Mouse (Mus musculus): ENCODE data around the gene Cemip. TPM values are rescaled to one million over a fixed set of nuclear protein-coding genes. Genes with fewer than 3 reads are reported as not detected.

Gene Cemip
- total RNA-seq, 2 experiments from 2014 or later = 29.6 to 32.6 TPM

DNA sequence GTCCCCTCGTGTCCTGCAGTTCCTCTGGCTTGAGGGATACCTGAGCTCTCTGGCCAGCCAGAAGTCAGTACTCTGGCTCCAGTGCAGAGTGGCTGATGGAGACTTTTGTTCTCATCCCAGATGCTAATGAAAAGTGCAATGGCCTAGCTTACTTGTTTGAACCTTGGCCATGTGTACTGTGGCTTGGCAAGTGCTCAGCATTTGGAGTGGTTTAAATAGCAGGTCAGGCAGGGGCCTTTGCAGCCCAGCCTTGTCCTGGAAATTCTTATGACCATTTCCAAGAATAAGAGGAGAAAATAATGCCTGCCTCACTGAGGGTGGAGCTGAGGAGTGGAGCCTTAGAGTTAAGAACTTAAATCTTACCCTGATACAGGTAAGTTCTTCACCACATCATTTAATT, 43.6 kb downstream of the Cemip start:
- DNase-seq (ENCODE audit: extremely low spot score in 1 of 2, low spot score in 2 of 2) = no peak

DNA sequence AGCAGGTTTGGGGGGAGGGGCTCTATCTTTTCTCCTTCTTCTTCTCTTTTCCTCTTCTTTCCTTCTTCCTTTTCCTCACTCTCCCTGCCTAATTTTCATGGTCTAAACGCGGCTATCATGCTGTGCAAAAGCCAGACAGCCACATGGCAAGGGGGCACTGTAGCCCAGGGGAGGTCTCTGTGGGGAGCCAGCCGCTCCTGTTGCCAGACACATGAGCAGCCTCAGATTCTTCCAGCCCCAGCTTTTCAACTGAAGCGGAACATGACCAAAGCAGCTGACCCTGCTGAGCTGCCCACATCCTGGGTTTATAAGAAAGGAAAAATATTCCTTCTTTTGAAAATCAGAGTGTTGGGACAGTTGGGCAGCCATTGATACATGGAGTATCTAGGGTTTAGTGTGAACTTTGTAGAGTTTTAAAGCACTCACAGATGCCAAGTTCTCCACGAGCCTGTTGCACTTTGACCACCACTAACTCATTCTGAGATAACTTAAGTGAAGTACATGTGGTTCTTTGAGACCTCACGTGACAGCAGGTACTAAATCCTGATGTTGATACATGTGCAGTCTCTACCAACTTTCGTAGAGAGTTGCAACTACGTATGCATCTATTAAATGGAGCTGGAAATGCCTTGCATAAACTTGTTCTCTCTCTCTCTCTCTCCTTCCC, 46.3 kb downstream of the Cemip start:
- intact Hi-C loops (cut with DNase I) = no loop called here
- no peak for DNase-seq (ENCODE audit: extremely low spot score in 1 of 2, low spot score in 2 of 2)

More for the DNA sequence above, 43.6 kb downstream of the Cemip start:
- intact Hi-C loops (cut with DNase I) = no loop called here

DNA sequence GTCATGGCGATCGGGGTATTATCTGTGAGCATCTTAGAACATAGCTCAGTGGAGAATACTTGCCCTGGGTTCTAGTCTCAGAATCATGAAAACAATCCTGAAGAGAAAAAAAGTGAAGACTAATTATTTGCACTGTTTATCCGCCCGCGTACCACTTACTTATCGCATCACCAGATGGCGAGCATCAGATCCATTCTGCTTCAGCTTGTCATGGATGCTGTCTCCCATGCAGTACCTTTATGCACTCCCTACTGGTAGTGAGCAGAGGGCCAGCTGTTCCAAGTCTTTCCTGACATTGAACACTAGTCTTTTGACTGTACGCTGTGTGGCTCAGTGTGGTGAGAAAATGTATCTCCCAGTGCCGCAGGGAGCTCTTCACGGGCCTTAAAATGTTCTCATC, 47.7 kb downstream of the Cemip start:
- DNase-seq (ENCODE audit: extremely low spot score in 1 of 2, low spot score in 2 of 2) = no peak
- intact Hi-C loops (cut with DNase I) = no loop called here

DNA sequence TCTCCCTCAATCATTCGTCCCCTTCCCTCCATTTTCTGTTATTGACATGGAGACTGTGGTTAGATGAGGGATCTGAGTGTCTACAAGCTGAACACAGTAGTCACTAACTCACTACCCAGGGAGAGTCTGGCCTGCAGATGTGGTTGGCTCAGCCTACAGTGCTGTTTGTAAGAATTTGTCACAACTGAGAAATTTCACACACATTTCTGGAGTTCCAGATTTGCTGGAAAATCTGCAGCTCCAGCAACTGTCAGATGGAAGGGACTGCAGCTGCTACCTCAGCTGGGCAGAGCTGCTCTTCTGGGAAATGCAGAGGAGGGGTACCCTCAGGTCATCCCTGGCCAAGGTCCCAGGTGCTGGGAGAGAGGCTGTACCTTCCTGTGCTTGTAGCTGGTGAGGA, 53.5 kb downstream of the Cemip start:
- DNase-seq (ENCODE audit: extremely low spot score in 1 of 2, low spot score in 2 of 2) = no peak
- intact Hi-C loops (cut with DNase I) = no loop called here

DNA sequence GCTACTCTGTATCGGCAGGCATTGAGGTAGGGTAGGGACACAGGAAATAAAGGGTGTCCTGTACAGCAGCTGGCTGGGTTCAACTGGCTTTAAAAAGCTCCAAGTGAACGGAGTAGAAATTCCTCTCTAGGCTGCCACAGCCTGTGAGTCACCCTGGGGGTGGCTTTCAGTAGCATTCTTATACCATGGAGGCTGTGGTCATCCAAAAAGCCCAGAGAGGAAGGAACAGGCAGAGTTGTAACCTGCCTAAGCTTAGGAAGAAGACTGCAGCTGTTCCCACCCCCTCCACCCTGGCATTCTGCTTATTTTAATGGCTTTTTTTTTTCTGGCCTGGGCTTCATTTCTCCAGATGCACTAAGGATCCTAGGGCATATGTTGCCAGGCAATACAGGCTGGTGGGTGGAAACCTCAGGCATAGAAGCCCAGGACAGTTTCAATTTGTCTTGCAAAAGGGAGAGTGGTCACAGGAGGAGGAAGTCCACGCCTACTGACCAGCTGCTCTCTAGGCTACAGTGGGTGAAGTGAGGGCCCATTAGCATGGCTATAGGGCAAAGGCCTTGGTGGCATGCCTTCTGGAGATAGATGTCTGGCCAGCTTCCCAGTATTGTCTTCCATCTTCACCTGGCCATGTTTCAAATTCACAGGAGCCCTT, 57.1 kb downstream of the Cemip start:
- DNase-seq (ENCODE audit: extremely low spot score in 1 of 2, low spot score in 2 of 2) = no peak
- intact Hi-C loops (cut with DNase I) = no loop called here

DNA sequence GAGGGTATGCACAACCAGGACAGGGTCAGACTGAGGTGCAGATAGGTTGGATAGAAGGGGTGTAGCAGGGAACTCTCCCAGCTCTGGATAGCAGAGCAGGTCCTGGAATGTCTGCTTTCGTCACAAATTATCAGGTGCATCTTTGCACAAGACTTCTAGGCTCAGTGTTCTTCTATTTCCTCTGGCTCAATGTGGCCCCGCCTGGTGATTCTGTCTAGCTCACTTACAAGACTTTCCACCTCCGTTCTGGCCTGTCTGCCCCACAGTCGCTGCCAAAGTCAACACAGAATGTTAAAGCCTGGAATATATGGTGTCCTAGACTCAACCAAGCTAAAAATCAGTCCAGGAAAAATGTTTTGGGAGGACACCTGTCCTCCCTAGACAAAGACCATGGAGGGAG, 57.9 kb downstream of the Cemip start:
- no peak for DNase-seq (ENCODE audit: extremely low spot score in 1 of 2, low spot score in 2 of 2)
- intact Hi-C loops (cut with DNase I) = no loop called here

DNA sequence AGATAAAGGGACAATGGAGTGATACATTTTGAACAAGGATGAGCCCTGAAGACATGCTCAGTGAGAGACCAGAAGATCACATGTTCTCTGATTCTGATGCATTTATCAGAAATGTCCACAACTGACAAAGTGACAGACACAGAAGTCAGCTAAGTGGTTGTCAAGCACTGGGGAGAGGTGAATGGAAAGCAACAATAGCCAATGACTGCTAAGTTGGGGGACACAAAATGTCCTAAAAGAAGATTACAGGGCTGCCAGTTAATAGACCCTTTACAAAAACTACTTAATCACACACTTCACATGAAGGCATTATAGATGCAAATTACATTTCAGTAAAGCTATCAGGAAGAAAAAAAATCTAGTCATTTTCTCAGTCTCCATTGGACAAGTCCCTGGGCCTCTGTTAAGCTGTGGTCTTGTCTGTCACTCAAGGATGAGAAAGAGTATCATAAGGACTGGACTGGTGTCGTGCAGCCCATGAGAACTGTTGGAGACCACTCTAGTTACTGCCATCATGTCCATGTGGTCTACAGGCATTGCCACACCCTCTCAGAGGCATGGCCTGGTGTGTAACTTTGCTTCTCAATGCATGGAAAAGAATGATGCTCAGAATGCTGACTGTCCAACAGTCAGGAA, 59.2 kb downstream of the Cemip start:
- intact Hi-C loops (cut with DNase I) = no loop called here
- DNase-seq (ENCODE audit: extremely low spot score in 1 of 2, low spot score in 2 of 2) = no peak

DNA sequence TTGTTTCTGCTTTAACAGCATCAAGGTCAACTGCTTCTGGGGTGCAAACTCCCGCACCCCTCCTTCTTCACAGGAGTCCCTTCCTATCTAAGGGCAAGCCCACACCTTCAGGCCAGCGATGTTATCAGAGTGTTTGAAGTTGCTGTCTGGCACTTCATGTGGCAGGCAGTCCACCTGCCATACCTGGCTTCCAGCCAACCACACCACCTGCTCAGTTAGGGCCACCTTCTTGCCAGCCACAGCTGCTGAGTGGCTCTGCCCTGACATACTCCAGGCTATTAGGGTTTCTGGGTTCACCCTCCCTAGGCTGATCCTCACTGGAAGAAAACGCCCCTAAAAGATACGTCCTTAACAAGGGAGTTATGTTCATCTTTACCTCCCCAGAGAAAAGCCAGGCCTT, 60.2 kb downstream of the Cemip start:
- DNase-seq (ENCODE audit: extremely low spot score in 1 of 2, low spot score in 2 of 2) = no peak
- intact Hi-C loops (cut with DNase I) = no loop called here

DNA sequence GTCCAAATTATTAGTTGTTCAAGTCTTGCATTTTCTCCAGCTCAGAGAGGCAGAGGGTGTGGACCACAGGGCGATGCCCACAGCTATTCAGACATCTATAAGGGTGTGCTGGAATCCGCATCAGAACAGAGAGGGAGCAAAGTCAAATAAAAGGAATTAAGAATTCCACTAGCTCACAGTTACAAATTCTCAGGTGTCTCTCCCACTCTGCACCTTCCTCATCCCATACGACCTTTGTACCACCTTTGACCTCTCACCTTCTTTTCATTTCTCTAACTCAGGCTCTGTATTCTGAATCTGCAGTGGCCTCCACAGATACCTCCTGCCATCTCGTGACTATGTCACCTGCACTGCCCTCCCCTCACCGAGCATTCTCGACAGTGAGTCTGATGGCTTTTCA, 62.8 kb downstream of the Cemip start:
- no peak for DNase-seq (ENCODE audit: extremely low spot score in 1 of 2, low spot score in 2 of 2)
- intact Hi-C loops (cut with DNase I) = no loop called here

DNA sequence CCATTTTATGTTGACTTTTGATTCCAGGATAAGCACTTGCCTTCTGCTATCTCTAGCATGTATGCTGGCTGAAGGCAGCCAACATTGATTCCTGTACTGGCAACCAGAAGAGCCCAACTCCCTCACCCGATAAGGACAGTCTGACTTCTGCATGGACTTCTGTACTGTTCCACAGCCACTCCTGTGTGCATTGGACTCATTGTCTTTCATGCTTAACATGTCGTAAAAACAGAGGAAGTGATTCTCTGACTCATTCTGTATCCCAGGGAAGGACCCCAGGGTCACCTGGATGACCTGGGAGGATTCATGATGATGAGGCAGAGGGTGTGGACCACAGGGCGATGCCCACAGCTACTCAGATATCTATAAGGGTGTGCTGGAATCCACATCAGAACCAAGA, 63.8 kb downstream of the Cemip start:
- intact Hi-C loops (cut with DNase I) = no loop called here
- no peak for DNase-seq (ENCODE audit: extremely low spot score in 1 of 2, low spot score in 2 of 2)

DNA sequence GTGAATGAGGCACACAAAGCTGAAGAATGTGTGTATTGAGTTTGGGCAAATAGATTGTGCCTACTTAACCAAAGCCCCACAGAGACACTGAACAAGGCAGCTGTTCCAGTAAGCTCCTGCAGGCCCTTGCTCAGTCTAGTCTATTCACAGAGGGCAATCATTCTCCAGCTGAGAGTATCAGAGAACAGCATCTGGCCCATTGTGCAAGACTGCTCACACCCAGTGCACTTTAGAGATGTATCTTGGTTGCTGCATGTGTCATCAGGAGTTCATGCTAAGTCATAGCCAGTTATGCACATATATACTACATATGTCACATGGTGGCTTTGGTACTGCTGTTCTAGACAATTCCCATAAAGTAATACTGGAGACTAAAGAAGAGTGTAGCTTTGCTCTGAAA, 66.9 kb downstream of the Cemip start:
- DNase-seq (ENCODE audit: extremely low spot score in 1 of 2, low spot score in 2 of 2) = no peak
- intact Hi-C loops (cut with DNase I) = no loop called here

DNA sequence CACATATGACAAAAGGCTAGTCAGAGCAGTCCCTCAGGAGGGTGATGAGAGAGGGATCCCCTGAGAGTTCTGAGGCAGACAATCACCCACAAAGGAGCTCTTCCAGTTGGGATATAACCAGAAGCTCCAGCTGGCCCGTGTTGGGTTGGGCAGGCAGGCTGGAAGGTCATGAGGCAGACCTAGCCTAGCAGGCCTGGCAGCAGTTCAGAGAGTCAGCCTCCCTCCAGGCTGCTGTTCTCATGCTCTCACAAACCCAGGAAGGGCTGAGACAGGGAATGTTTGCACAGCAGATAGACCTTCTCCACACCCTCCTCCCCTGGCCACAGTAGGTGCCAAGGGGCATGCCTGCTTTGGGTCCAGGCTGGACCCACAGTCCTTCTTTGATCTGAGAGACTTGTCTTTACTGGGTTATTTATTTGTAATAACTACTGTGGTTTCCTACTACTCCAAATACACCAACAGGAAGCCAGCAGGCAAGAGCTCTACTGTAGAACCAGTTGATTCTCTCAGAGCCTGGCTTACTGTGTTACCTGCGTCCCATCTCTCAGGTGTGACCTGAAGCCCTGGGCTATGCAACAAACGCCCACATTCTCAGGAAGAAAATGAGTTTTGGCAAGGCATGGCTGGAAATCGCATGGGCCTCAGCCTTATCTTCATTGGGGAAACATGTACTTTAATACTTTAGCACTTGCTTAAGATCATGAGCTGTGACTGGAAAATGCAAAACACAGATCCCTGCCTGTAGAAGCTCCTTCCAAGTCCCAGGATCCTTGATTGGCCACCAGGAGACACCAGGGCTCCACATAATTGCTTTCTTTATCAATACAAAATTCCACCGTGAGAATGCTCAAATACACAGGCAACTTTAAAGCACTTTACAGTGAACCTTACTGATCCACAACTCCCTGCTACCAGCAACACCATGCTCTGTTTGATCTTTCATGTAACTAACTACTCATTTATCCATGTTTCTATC, 67.7 kb downstream of the Cemip start:
- peak in 1 of 2 experiments; percentile 76 for DNase-seq (ENCODE audit: extremely low spot score in 1 of 2, low spot score in 2 of 2)
- intact Hi-C loops (cut with DNase I) = no loop called here

DNA sequence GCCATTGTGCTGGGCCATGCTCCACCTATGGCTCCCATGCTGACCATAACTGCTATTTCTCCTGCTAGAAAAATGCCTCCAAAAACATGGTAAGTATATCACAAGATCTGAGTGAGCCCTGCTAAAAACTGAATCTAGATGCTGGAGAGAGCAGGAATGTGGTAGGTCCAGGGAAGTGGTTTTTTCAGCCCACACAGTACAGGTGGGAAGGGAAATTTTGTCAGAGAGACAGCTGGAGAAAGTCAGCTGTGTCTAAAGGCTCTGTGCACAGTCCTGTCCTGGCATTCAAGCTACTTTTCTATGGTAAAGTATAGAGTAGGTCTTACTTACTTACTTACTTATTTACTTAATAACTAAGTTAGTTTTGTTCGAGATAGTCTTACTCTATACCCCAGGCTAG, 71.3 kb downstream of the Cemip start:
- intact Hi-C loops (cut with DNase I) = no loop called here

DNA sequence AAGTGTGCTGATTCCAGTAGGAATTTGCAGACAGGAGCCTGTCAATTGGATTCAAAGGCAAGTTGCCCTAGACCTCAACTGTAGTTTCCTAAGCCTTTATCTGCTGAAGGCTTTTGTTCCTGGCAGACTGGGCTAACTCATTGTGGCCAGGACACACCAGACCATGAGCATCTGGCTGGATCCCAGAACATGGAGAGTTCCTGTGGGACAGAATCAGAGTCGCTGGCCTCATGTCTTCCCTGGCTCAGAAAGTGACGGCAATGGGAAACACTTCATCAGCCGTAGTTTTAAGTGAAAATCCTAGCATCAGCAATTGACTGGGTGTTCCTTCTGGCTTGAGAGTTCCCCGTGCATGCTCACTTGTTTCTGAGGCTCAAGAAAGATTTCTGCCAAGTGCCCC, 72.6 kb downstream of the Cemip start:
- DNase-seq (ENCODE audit: extremely low spot score in 1 of 2, low spot score in 2 of 2) = no peak
- intact Hi-C loops (cut with DNase I) = no loop called here

More for the DNA sequence above, 71.3 kb downstream of the Cemip start:
- DNase-seq (ENCODE audit: extremely low spot score in 1 of 2, low spot score in 2 of 2) = no peak

DNA sequence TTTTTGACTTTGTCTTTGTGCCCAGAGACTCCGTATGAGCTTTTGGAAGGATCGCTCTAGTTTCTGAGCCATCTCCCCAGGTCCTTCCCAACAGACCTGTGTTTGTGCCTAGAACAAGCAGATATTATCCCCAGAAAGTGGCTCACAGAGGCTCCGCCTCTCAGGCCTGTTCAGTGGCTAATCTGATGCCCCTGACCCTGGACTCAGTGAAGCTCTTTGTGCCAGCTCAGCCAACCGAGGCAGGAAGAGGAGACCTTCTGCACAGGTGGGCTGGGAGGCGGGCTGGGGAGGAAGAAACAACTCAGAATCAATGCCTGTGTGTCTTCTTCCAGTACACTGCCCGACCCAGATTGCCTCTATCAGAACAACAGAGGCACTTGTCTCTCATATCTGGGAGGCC, 81.9 kb downstream of the Cemip start:
- intact Hi-C loops (cut with DNase I) = no loop called here
- DNase-seq (ENCODE audit: extremely low spot score in 1 of 2, low spot score in 2 of 2) = no peak

DNA sequence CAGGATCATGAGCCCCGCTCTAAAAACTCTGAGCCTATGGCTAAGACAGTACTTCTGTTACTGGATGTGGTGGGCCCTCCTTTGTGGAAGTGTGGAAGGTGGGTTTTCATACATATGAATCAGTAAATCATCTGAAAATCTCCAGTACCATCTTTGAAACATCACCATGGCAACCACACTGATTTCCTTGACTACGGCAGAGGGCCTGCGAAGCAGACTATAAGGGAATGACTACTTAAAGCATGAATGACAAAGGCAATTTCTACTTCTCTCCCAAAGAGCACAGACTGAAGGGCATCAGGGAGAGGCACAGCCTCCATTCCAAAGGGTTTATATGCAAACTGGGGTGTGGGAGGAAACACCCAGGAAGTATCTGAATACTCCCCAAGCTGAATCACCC, 84.8 kb downstream of the Cemip start:
- intact Hi-C loops (cut with DNase I) = no loop called here
- peak in 1 of 2 experiments; percentile 59 for DNase-seq (ENCODE audit: extremely low spot score in 1 of 2, low spot score in 2 of 2)

DNA sequence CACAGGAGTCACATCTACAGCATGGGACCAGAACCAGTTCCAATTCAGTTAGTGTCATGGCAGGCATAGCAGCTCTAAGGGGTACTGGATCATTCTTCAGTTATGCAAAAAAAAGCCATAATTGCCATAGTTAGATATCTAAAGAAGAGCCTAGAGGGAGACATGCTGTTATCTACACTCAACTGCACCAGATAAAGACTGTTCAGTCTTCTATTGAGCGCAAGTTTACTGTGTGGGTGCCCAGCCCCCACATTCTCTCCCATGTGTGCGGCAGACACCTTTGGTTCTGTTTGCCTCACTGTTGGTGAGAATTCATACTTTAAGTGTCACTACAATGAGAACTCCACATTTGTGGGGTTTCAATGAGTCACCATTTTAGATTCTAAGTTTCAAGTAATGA, 85.6 kb downstream of the Cemip start:
- DNase-seq (ENCODE audit: extremely low spot score in 1 of 2, low spot score in 2 of 2) = no peak
- intact Hi-C loops (cut with DNase I) = no loop called here

DNA sequence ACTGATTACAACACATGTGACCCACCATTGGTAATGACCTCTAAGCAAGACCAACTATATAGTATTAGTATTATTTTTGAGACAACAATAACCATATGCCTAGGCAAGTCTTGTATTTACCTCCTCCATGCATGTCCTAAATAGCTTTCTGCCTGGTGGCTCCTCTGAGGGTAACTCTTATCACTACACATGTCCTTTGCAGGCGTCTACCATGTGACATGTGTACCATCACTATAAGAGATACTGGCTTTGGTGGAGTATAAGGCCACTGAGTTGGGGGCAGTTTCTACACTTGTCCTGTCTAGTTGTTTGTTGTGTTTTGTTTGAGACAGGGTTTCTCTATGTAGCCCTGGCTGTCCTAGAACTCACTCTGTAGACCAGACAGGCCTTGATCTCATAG, 86.7 kb downstream of the Cemip start:
- intact Hi-C loops (cut with DNase I) = no loop called here
- DNase-seq (ENCODE audit: extremely low spot score in 1 of 2, low spot score in 2 of 2) = no peak

DNA sequence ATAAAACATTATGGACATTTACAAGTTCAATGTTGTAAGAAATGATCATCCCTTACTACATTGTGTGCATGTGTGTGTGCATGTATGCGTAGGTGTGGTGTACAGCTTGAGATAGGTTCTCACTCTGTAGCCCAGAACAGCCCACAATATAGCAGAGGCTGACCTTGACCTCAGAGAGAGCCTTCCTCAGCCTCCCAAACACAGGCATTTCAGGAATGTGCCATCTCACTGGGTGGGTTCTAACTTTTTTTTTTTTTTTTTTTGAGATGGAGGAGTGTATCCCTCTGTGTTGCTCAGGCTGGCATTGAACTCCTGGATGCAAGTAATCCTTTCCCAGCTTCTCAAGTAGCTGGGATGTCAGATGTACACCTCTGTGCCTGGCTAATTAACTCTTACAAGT, 92.0 kb downstream of the Cemip start:
- intact Hi-C loops (cut with DNase I) = no loop called here
- no peak for DNase-seq (ENCODE audit: extremely low spot score in 1 of 2, low spot score in 2 of 2)
